Mouse (Mus musculus) intestine, postnatal 0 days (tissue): ENCODE results near the gene Zfp128. TPM values are rescaled to one million over a fixed set of nuclear protein-coding genes. Genes with fewer than 3 reads are reported as not detected.
"Not testable (repeated sequence)": the region's sequence is repeated elsewhere in the genome, so short reads cannot be mapped to it uniquely, and the experiment has no call there.

Experiments
- ATAC-seq: fragments of 200-750 bp; cut with Nextera tagmentation; 2 replicates; pipeline ENCODE4 v1.8.0; 2017; ENCODE audit warnings: mild to moderate bottlenecking, moderate TSS enrichment, moderate library complexity
- H3K27ac ChIP-seq: fragments of 300-500 bp; sonication (generic); 2 replicates; pipeline ENCODE4 v1.5.1; 2014; ENCODE audit warnings: mild to moderate bottlenecking, low read depth, low read length, moderate library complexity
- H3K27me3 ChIP-seq: fragments of 300-500 bp; sonication (generic); replicated peaks from 2 replicates; pipeline ENCODE4 v1.6.1; 2014; ENCODE audit warnings: low read length, mixed read lengths; ENCODE audit not compliant: control insufficient read depth, insufficient read depth
- H3K36me3 ChIP-seq: fragments of 300-500 bp; sonication (generic); 2 replicates; pipeline ENCODE4 v1.6.1; 2014; ENCODE audit warnings: mild to moderate bottlenecking, moderate library complexity; ENCODE audit not compliant: control insufficient read depth, insufficient read depth
- H3K4me1 ChIP-seq: fragments of 300-500 bp; sonication (generic); replicated peaks from 2 replicates; pipeline ENCODE4 v1.6.1; 2014; ENCODE audit warnings: antibody characterized with exemption, low read length, mixed read lengths; ENCODE audit not compliant: control insufficient read depth, insufficient read depth
- H3K4me2 ChIP-seq: fragments of 300-500 bp; sonication (generic); replicated peaks from 2 replicates; pipeline ENCODE4 v1.6.1; 2014; ENCODE audit warnings: low read depth, mild to moderate bottlenecking, moderate library complexity
- H3K4me3 ChIP-seq: fragments of 300-500 bp; sonication (generic); 2 replicates; pipeline ENCODE4 v1.5.1; 2014; ENCODE audit warnings: low read depth, low read length
- H3K9ac ChIP-seq: fragments of 300-500 bp; sonication (generic); 2 replicates; pipeline ENCODE4 v1.6.1; 2014; ENCODE audit warnings: mild to moderate bottlenecking, low read depth, low read length
- H3K9me3 ChIP-seq: fragments of 300-500 bp; sonication (generic); 2 replicates; pipeline ENCODE4 v1.6.1; 2016; ENCODE audit warnings: mixed run types; ENCODE audit not compliant: control insufficient read depth
- CTCF ChIP-seq: sonication (generic); IDR thresholded peaks from 2 replicates; pipeline ENCODE4 v1.5.1; 2016; ENCODE audit warnings: low read depth, mild to moderate bottlenecking, control low read depth, antibody characterized with exemption, moderate library complexity
- WGBS: fragments of 180-500 bp; shearing (Covaris S2); extraction: QIAGEN DNeasy Blood & Tissue Kit; methylation state at CpG from one replicate; pipeline ENCODE4 v1.1.7; 2014; 5-methylcytosine and 5-hydroxymethylcytosine counted together
- polyA plus RNA-seq: library from polyadenylated mRNA; unstranded; fragments of >200 nt; fragmentation: Nextera tagmentation; extraction: Ambion mirVana; gene quantifications from 2 replicates; pipeline ENCODE4 v1.2.1, GENCODE M21; 2015

Gene Zfp128
- polyA plus RNA-seq, 1 experiment from 2014 or later, result 1.2 TPM

DNA sequence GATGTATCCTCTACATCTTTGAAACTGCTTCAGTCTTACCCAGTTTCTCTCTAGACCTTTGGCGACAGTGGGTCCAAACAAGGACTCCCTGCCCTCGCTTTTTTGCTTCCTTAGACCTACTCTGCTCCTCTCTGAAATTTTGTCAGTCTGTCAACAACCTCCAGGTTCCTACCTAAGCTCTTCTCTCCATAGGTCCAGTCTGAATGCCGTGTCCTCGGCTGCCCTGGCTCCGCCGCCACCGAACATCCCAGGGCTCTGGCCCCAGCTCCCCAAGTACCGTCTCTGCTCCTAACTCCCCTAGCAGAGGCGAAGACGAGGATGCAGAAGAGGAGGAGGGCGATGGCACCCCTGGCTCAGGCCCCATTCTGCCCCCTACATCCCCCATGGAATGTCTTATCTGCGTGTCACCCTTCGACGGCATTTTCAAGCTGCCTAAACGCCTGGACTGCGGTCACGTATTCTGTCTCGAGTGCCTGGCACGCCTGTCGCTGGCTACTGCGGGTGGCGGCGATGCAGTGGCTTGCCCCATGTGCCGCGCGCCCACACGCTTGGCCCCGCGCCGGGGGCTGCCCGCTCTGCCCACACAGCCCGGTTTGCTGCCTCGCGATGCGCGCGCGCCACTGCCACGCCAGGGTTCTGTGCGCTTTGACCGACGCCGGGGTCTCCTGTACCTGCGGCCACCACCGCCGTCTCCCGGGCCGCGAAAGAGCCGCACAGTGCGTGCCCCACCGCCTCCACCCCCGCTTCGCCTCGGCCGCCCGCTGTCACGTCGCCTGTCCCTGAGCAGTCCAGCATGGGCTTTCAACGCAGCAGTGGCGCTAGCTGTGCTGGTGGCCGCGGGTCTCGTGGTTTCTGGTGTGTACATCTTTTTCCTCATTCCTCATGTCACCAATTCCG, 47.0 kb downstream of the Zfp128 start:
- peak overlapping the region; percentile 33 for H3K4me3 ChIP-seq
- peaks cover 34% of the 10 kb centered on the region for H3K36me3 ChIP-seq
- peak overlapping the region; percentile 72 for H3K4me2 ChIP-seq
- H3K27ac ChIP-seq, result no peak overlapping the region
- H3K4me1 ChIP-seq, result no peaks in the 10 kb centered on the region
- peak overlapping the region; percentile 40; the same call in 1 of the 2 replicates for H3K9ac ChIP-seq
- peaks cover 5% of the 10 kb centered on the region; the same call in 1 of the 2 replicates for H3K27me3 ChIP-seq
- no peak for TF ChIP-seq CTCF
- no peaks in the 10 kb centered on the region for H3K9me3 ChIP-seq
- WGBS, result 6% methylated on average over 65 of the region's 65 CpGs
- no peak; the same call in 1 of the 2 replicates for ATAC-seq

- Histone ChIP-seq H3K4me2 (no peak overlapping the region), H3K9ac (no peak overlapping the region), H3K4me3 (no peak overlapping the region), H3K36me3 (no peaks in the 10 kb centered on the region), H3K9me3 (no peaks in the 10 kb centered on the region), H3K27me3 (no peaks in the 10 kb centered on the region), H3K4me1 (no peaks in the 10 kb centered on the region), H3K27ac (no peak overlapping the region)
- no peak for ATAC-seq
- no peak for TF ChIP-seq CTCF
- 85% methylated on average over 4 of the region's 4 CpGs for WGBS
These were observed 52.7 kb downstream of the Zfp128 start for GRCm38 (mm10) chr7:12933615-12934140.

DNA sequence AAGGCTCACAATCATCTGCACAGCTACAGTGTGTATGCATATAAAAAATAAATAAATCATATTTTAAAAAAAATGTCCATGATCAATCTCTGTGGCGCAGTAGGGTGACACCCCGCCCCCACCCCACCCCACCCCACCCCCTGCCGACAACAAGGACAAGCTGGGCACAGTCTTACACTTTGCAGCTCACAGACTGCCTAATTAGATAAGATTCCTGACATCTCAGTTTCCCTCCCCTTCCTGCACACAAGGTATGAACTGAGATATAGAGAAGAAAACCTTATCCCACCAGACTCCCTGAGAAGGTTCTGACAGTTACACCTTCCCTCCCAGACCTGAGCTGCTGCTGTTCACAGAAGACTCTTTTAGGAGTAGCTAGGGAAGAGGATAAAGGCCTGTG, 53.8 kb downstream of the Zfp128 start:
- no peak overlapping the region for H3K4me2 ChIP-seq
- H3K27ac ChIP-seq, result no peak overlapping the region
- no peak for ATAC-seq
- H3K4me3 ChIP-seq, result no peak overlapping the region
- no peaks in the 10 kb centered on the region for H3K4me1 ChIP-seq
- H3K9me3 ChIP-seq, result no peaks in the 10 kb centered on the region
- no peaks in the 10 kb centered on the region for H3K27me3 ChIP-seq
- no peak for TF ChIP-seq CTCF
- WGBS, result 54% methylated on average over 3 of the region's 3 CpGs
- no peaks in the 10 kb centered on the region for H3K36me3 ChIP-seq
- no peak overlapping the region for H3K9ac ChIP-seq

DNA sequence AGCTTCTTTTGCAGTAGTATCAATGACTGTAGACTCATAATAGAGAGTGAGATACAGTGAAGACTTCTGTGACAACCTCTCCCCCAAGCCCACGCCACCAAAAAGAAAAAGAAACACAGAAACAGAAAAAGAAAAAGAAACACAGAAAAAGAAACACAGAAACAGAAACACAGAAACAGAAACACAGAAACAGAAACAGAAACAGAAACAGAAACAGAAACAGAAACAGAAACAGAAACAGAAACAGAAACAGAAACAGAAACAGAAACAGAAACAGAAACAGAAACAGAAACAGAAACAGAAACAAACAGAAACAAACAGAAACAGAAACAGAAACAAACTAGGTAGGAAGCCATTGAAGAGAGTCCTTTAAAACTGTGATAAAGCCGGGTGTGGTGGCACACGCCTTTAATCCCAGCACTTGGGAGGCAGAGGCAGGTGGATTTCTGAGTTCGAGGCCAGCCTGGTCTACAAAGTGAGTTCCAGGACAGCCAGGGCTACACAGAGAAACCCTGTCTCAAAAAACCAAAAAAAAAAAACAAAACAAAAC, 56.4 kb downstream of the Zfp128 start:
- not testable (repeated sequence) for H3K4me2 ChIP-seq, H3K9ac ChIP-seq, ATAC-seq, H3K4me1 ChIP-seq, H3K27me3 ChIP-seq, H3K27ac ChIP-seq, H3K9me3 ChIP-seq, H3K36me3 ChIP-seq, H3K4me3 ChIP-seq
- 86% methylated on average over 3 of the region's 4 CpGs for WGBS

DNA sequence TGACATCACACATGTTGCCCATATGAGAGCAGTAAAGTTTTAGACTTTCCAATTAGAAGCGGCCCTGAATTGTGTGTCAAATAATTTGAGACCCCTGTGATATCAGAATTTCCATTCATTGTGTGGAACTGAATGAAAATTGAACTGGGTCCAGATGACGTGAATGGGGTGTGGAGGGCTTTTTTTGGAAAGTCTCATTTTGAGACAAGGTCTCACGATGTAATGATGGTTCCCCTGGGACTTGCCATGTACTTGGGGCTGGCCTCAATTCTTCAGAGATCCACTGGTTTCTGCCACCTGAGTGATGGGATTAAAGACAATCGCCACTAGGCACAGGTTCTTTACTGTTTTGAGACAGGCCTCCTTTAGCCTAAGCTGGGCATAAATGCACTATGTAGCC, 59.6 kb downstream of the Zfp128 start:
- Histone ChIP-seq H3K27me3 (no peaks in the 10 kb centered on the region), H3K4me2 (no peak overlapping the region), H3K9ac (no peak overlapping the region), H3K36me3 (no peaks in the 10 kb centered on the region), H3K4me3 (no peak overlapping the region), H3K9me3 (no peaks in the 10 kb centered on the region), H3K27ac (no peak overlapping the region), H3K4me1 (no peaks in the 10 kb centered on the region)
- no peak for ATAC-seq
- 87% methylated on average over 4 of the region's 4 CpGs for WGBS
- no peak for TF ChIP-seq CTCF

Other genes with a start within 250 kb of the Zfp128 start
- not detected in 2 replicates for gene Vmn2r54, start 240.9 kb upstream of the Zfp128 start, polyA plus RNA-seq
- gene Vmn2r55, start 196.2 kb upstream of the Zfp128 start, polyA plus RNA-seq, result not detected in 2 replicates
- not detected in 2 replicates for gene Vmn2r56, start 146.2 kb upstream of the Zfp128 start, polyA plus RNA-seq
- 0.77 and 1.1 TPM in 2 replicates for gene Zscan18, start 77.5 kb upstream of the Zfp128 start, polyA plus RNA-seq
- 4.3 and 5.8 TPM in 2 replicates for gene Zfp329, start 62.3 kb upstream of the Zfp128 start, polyA plus RNA-seq
- 12.5 and 15.6 TPM in 2 replicates for gene Zfp110, start 46.4 kb upstream of the Zfp128 start, polyA plus RNA-seq
- 4.0 and 4.4 TPM in 2 replicates for gene Zscan22, start 16.6 kb downstream of the Zfp128 start, polyA plus RNA-seq
- gene Rps5, start 41.1 kb downstream of the Zfp128 start, polyA plus RNA-seq, result 555 and 561 TPM in 2 replicates
- 0.05 and 0.09 TPM in 2 replicates for gene Rnf225, start 46.2 kb downstream of the Zfp128 start, polyA plus RNA-seq
- gene Zfp324, start 84.7 kb downstream of the Zfp128 start, polyA plus RNA-seq, result 4.0 and 4.1 TPM in 2 replicates
- 2.5 and 2.6 TPM in 2 replicates for gene Zfp446, start 96.7 kb downstream of the Zfp128 start, polyA plus RNA-seq
- 0.18 and 0.22 TPM in 2 replicates for gene Slc27a5, start 117.0 kb downstream of the Zfp128 start, polyA plus RNA-seq
- gene Trim28, start 117.9 kb downstream of the Zfp128 start, polyA plus RNA-seq, result 82.8 and 85.3 TPM in 2 replicates
- 11.2 and 11.6 TPM in 2 replicates for gene Zbtb45, start 128.9 kb downstream of the Zfp128 start, polyA plus RNA-seq
- 323 and 329 TPM in 2 replicates for gene Chmp2a, start 153.6 kb downstream of the Zfp128 start, polyA plus RNA-seq
- gene Ube2m, start 157.1 kb downstream of the Zfp128 start, polyA plus RNA-seq, result 96.8 and 107 TPM in 2 replicates
- gene Mzf1, start 173.6 kb downstream of the Zfp128 start, polyA plus RNA-seq, result 0.83 and 1.1 TPM in 2 replicates
- gene Vmn1r85, start 214.0 kb downstream of the Zfp128 start, polyA plus RNA-seq, result not detected in 2 replicates
- gene Vmn1r86, start 238.7 kb downstream of the Zfp128 start, polyA plus RNA-seq, result not detected in 2 replicates